ENCODE assay signal across 25 mouse cellular contexts in genomic region chr13:29818314-29818713, GRCm38 (mm10). TPM values are rescaled to one million over a fixed set of nuclear protein-coding genes. Genes with fewer than 3 reads are reported as not detected.
A peak's percentile ranks its signal among the peaks of the same experiment; 100 is the strongest.
DNase-seq lines count a peak whose midpoint lies in the region; ATAC-seq and TF ChIP-seq lines count a peak whose summit lies in the region.
"Had no signal": no experiment of that assay in that cellular context is flagged by ENCODE, and none has a peak within 500 bp of the region (broad histone marks: within the 10 kb centered on the region; RNA-seq: fewer than 3 reads in every experiment).

No protein-coding gene starts in this region.

- ATAC-seq in liver, embryonic 14.5 days (ENCODE audit: insufficient read depth) = no peak
- ATAC-seq in megakaryocyte-erythroid progenitor cell, adult 5-6 weeks (replicated peaks; ENCODE audit: low FRiP score, low TSS enrichment, poor library complexity, severe bottlenecking) = peak; percentile 58
- ATAC-seq: activated CD4-positive, CD25-positive, alpha-beta regulatory T cell, adult 4 months; forebrain, embryonic 15.5 days; hindbrain, embryonic 16.5 days; intestine, embryonic 15.5 days had no signal

- H3K27me3 ChIP-seq in liver, embryonic 14.5 days (ENCODE audit: control insufficient read depth, insufficient read depth, low read length) = no peaks in the 10 kb centered on the region
- H3K27me3 ChIP-seq: CH12.LX; forebrain, embryonic 15.5 days; heart, embryonic 13.5 days; hindbrain, embryonic 13.5 days; intestine, embryonic 15.5 days had no signal

- DNase-seq in heart, adult 11 months = peak; percentile 31
- no peak for DNase-seq in heart, postnatal 4 days
- DNase-seq in liver, embryonic 14.5 days (ENCODE audit: low read depth in 3 of 3, low spot score in 3 of 3) = no peak
- DNase-seq in liver = no peak
- no peak for DNase-seq in frontal cortex, postnatal 14 days (ENCODE audit: low spot score in 2 of 2)
- DNase-seq: adrenal gland, adult 8-10 months; adrenal gland, postnatal 25 days; B cell, adult 2 months; cerebellum, adult 11-12 months; cerebellum, adult 8-10 months; cerebellum, postnatal 10 days; cerebellum, postnatal 36 days; gastrocnemius, postnatal 14 days; heart, adult 18-20 months; kidney, adult 11 months had no signal

- H3K4me1 ChIP-seq in liver, embryonic 14.5 days (replicated peaks; ENCODE audit: control insufficient read depth in 2 of 2, insufficient read depth in 2 of 2, low read length in 1 of 2) = peaks cover 0 to 17% of the 10 kb centered on the region in 2 experiments; a peak in 2 of 4 replicates
- H3K4me1 ChIP-seq: hindbrain, embryonic 13.5 days; intestine, embryonic 15.5 days had no signal

- H3K4me3 ChIP-seq in liver, embryonic 14.5 days (ENCODE audit: insufficient read depth in 1 of 2, low read depth in 2 of 2, low read length in 2 of 2) = no peak overlapping the region
- H3K4me3 ChIP-seq: forebrain, embryonic 10.5 days; forebrain, embryonic 15.5 days; heart, embryonic 13.5 days; hindbrain, embryonic 10.5 days; hindbrain, embryonic 13.5 days; intestine, embryonic 15.5 days had no signal

- no peak overlapping the region for H3K9ac ChIP-seq in liver, embryonic 14.5 days (replicated peaks)
- H3K9ac ChIP-seq: forebrain, embryonic 15.5 days; heart, embryonic 13.5 days; hindbrain, embryonic 13.5 days; intestine, embryonic 15.5 days had no signal

- no peak for TF ChIP-seq CTCF in liver, embryonic 14.5 days (IDR thresholded peaks at IDR 0.05; ENCODE audit: low read depth)

- H3K4me2 ChIP-seq in liver, embryonic 14.5 days (ENCODE audit: low read depth) = no peak overlapping the region
- H3K4me2 ChIP-seq: forebrain, embryonic 15.5 days; heart, embryonic 13.5 days; hindbrain, embryonic 13.5 days; intestine, embryonic 15.5 days had no signal

- 24% methylated on average over 2 of the region's 2 CpGs for WGBS in liver, embryonic 14.5 days (ENCODE audit: insufficient replicate concordance)

- no peaks in the 10 kb centered on the region for H3K36me3 ChIP-seq in liver, embryonic 14.5 days (replicated peaks; ENCODE audit: control insufficient read depth, insufficient read depth, low read depth)
- H3K36me3 ChIP-seq: forebrain, embryonic 10.5 days; forebrain, embryonic 15.5 days; heart, embryonic 13.5 days; hindbrain, embryonic 10.5 days; hindbrain, embryonic 13.5 days; intestine, embryonic 15.5 days had no signal

- TF ChIP-seq EP300 in liver, embryonic 14.5 days (IDR thresholded peaks at IDR 0.05; ENCODE audit: low read depth) = peak; percentile 66

- H3K9me3 ChIP-seq in liver, embryonic 14.5 days (ENCODE audit: control insufficient read depth, low read length) = no peaks in the 10 kb centered on the region
- H3K9me3 ChIP-seq: forebrain, embryonic 10.5 days; forebrain, embryonic 15.5 days; heart, embryonic 13.5 days; hindbrain, embryonic 10.5 days; hindbrain, embryonic 13.5 days; intestine, embryonic 15.5 days had no signal

- no peak overlapping the region for H3K27ac ChIP-seq in liver, embryonic 14.5 days
- H3K27ac ChIP-seq: forebrain, embryonic 10.5 days; forebrain, embryonic 15.5 days; heart, embryonic 13.5 days; hindbrain, embryonic 10.5 days; hindbrain, embryonic 13.5 days; intestine, embryonic 15.5 days had no signal

RNA-seq across cellular contexts. Expression of gene Cdkal1, which starts 37.2 kb away (rescaled TPM):
- total RNA-seq in heart, postnatal 4 days (2021) = 10 to 100 TPM; 36.4 to 39.5 TPM
- 1.5 and 2.0 TPM in 2 replicates for polyA plus RNA-seq in liver, embryonic 14.5 days (2012; rRNA removed)
- 7.7 and 8.4 TPM in 2 replicates for polyA plus RNA-seq in liver, embryonic 14.5 days (2014; fragmentation: Nextera tagmentation; extraction: Ambion mirVana)
- total RNA-seq in megakaryocyte-erythroid progenitor cell, adult 5-6 weeks (2014; fragmentation: Nextera tagmentation) = 21.4 and 28.9 TPM in 2 replicates
- total RNA-seq in megakaryocyte-erythroid progenitor cell, adult 5-6 weeks (2017) = 18.8 and 56.2 TPM in 2 replicates
